Mouse (Mus musculus): ENCODE data around the gene Lrrfip1.

- TF ChIP-seq SRF (IDR thresholded peaks at IDR 0.05; ENCODE audit: control insufficient read depth, insufficient read length, low read depth) (no peak), POLR2AphosphoS2 (IDR thresholded peaks at IDR 0.05; ENCODE audit: insufficient read length, low read depth) (no peak), MYOG (IDR thresholded peaks at IDR 0.05; ENCODE audit: control insufficient read depth in 1 of 3, insufficient read depth in 1 of 3, insufficient read length in 2 of 3, low read depth in 2 of 3) (peak; percentile 69 to 89 (median 84)), POLR2A (IDR thresholded peaks at IDR 0.05; ENCODE audit: insufficient read length, low read depth) (no peak), USF1 (IDR thresholded peaks at IDR 0.05; ENCODE audit: low read depth) (no peak), REST (IDR thresholded peaks at IDR 0.05; ENCODE audit: insufficient read depth, insufficient read length) (no peak), TCF3 (IDR thresholded peaks at IDR 0.05; ENCODE audit: insufficient read length, low read depth) (peak; percentile 80)
Measured at GRCm38 (mm10) chr1:90973574-90973911, 25.0 kb upstream of the Lrrfip1 start.
